Mouse (Mus musculus) erythroblast, embryonic 14.5 days (primary cell): ENCODE measurements around the gene Cyp2b19.

Experiments used
- GATA1 ChIP-seq: IDR thresholded peaks from 2 replicates; pipeline ENCODE4 v1.6.1; 2012; ENCODE audit warnings: low read length, inconsistent platforms, mixed read lengths
- TAL1 ChIP-seq: IDR thresholded peaks from 3 replicates; pipeline ENCODE4 v1.6.1; 2012; ENCODE audit warnings: low read length, inconsistent platforms, mixed read lengths

GRCm38 (mm10) chr7:26789984-26790383 is 33.0 kb downstream of the Cyp2b19 start:
- TF ChIP-seq TAL1: no peak
- no peak for TF ChIP-seq GATA1
